Mouse (Mus musculus): ENCODE measurements around the gene Mnd1.
A peak's percentile ranks its signal among the peaks of the same experiment; 100 is the strongest.

Gene Mnd1

DNA sequence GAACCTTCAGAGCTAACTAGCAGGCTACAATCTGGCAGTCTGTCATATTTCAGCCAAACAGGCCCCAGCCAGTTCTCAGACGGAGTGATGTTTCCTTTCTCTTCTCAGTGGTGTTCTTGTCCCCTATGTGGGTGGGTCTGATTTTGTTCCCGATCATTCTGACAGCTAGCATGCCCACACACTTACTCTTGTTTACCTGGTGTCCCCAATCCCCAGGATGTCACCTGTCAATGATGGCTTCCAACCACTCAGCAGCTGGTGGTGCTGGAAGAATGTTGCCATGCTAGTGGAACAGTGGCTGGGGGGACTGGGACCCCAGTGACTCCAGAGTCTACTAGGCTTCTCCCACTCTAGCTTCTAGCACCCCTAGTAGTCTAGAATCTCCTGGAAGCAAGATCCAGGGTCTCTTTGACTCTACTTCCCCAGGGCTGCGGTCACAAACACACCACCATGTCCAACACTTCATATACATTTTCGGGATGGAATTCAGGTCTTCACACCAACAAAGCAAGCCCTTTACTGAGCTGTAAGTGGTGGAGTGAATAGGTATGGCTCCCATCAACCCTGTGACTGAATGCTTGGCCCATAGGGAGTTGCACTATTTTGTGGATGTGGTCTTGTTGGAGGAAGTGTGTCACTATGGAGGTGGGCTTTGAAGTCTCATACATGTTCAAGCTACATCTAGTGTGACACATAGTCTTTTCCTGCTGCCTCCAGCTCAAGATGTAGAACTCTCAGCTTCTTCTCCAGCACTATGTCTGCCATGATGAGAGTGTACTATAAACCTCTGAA, 2.2 kb upstream of the Mnd1 start:
- no peak for DNase-seq (ENCODE audit: low read depth, low spot score)

DNA sequence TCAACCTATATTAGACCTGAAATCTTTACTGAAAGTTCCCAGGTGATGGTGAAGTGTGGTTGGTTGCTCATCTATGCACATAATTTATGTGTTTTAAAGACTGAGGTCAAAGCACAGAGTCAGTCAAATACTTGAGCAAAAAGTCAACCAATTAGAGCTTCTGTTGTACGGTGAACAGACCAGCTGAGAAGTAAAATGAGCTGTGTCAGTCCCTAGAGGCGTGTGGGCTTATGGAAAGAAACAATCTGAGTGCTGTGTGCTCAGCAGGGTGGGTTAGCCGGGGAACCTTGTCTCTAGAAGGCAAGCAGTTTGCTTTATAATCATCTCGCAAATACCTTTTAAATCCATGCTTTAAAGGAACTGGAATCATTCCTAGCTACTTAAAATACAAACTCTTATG, 1.4 kb upstream of the Mnd1 start:
- DNase-seq (ENCODE audit: low read depth, low spot score), result no peak

DNA sequence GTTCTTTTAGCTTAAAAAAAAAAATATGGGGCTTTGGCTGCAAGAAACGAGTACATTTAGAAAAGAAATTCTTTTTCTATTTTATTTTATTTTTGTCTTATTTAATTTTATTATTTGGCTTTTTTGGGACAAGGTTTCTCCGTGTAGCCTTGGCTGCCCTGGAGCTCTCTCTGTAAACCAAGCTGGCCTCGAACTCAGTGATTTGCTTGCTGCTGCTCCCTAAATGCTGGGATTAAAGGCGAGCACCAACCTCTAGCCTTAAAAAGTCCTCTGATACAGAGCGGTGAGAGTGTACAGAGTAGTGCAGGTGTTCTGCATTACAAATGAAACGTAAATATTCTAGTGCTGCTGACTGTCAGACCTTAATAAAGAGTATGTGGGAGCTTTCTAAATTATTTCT, 519 bp upstream of the Mnd1 start:
- DNase-seq (ENCODE audit: low read depth, low spot score), result no peak

DNA sequence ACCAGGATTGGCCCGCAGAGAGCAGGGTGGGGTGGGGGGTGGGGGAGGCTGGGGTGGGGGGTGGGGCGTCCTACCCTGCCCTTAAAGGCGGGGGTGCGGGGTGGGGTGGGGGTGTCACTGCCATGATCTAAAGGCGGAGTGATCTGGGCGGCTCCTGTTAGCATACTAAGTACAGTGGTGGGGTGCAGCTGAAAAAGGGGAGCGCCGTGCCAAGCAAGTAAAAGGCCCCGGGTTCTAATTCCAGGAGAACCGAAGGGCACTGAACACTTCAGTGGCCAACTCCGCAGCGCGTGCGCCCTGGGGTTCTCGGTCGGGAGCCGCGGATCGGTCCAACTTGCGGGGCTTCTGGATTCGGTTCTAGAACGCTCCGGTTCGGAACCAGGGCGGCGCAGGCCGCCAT, 440 bp downstream of the Mnd1 start:
- DNase-seq (ENCODE audit: low read depth, low spot score), result peak; percentile 75

DNA sequence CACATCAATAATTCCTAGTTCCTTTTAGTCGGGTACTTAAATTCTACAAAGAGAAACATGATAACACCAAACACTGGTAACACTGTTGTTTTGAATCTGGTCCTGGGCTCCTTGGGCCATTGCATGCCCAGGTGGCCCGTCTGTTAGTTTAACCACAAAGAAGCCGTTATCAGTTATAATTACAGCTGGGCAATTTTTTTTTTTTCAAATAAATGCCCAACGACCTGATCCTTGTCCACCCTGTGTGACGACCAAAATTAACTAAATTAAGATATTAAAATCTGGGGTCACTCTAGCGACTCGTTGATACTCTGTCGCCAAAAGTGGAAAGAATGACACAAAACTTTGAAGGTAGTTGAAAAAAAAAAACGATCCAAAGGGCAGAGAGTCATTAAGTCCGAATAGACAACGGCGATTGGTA, 855 bp downstream of the Mnd1 start:
- DNase-seq (ENCODE audit: low read depth, low spot score), result no peak

DNA sequence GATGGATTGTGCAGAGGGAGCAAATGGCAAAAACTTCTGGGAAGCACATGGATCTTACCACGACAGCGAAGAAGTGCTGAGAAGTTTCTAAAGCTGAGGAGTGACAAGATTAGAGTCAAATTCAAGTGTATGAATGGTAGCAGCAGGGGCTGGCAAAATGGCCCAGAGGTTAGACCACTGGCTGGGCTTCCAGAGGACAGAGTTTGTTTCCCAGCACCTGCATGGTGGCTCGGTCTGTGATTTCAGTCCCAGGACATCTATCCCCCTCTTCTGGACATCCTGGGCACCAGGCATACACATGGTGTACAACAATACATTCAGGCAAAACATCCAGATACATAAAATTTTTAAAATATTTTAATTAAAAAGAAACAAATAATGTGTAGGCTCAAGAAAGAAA, 5.8 kb downstream of the Mnd1 start:
- no peak for DNase-seq (ENCODE audit: low read depth, low spot score)

DNA sequence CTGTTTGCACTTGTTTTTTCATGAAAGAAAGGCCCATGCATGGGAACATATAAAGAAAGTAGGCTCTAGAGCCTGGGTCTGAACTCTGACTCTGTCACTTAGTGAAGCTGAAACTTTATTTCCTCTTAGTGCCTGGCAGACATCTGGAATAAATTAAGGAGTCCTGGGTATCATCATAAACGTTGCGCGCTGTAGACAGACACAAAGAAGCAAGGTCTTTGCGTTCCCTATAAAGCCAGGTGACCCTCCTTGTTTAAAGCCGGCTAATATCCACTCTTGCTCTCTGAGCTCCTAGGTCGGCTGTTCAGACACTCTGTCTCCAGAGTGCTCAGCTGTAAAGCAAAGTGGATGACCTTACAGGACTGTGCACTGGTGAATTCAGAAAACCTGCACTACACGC, 14.6 kb downstream of the Mnd1 start:
- no peak for DNase-seq (ENCODE audit: low read depth, low spot score)

DNA sequence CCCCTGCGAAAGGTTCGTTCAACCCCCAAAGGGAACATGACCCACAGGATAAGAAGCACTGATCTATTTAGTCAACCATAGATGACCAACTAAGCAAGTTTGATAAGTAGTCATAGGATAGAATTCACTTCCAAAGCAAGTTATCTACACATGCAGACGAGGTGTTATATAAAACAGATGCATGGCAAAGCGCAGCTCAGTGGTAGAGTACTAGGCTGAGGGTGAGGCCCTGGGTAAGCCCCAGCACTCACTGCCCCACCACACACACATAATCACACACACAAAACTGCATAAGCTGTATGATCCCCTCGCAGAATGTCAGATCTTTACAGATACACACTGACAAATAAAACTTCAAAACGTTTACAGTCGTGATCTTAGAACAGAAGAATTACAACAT, 19.1 kb downstream of the Mnd1 start:
- no peak for DNase-seq (ENCODE audit: low read depth, low spot score)

DNA sequence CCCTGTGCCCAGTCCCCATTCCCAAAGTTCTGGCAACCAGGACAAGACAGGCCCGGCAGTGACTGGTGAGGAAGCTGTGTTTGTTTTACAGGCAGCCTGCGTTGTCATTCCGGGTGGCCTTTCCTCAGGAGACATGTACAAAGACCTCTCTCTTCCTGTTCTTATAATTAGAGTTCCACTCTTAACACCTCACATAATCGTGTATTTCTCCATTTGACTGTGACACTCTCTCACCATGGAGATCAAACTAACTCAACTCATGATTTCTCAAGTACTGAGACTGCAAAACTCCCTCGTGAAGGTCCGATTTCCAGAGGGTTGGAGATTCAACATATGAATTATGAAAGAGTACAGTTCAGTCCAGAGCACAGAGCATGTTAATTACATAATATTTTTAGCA, 19.7 kb downstream of the Mnd1 start:
- no peak for DNase-seq (ENCODE audit: low read depth, low spot score)

DNA sequence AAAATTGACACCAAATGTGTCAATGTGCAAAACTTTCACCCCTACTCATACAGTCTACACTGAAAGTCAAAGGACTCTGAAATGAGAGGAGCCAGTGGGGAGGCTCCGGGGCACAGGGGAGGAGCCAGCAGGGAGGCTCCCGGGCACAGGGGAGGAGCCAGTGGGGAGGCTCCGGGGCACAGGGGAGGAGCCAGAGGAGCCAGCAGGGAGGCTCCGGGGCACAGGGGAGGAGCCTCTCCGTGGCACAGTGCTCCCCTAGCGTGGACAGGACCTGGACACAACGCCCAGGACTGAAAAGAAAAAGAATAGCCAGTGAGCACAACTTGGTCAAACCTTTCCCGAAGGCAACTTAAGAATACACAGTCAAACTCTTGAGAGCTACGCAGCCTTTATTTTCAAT, 20.2 kb downstream of the Mnd1 start:
- peak; percentile 30 for DNase-seq (ENCODE audit: low read depth, low spot score)

DNA sequence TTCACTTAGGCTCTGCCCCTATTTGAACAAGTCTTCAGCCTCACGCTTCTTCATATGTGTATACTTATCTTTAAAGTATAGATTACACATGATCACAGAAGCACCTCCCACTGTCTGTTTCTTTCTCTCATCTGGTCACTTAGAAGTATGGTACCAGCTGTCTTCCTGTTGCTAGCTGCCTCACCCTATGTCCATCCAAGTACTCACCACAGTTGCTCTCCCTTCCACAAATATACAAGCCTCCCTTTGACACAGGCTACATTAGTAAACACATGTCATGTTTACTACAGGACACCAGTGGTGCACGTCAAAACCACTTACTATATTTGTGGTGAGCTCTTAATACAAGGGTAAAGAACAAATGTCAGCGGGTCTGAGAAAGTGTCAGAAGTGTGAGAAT, 24.2 kb downstream of the Mnd1 start:
- no peak for DNase-seq (ENCODE audit: low read depth, low spot score)

DNA sequence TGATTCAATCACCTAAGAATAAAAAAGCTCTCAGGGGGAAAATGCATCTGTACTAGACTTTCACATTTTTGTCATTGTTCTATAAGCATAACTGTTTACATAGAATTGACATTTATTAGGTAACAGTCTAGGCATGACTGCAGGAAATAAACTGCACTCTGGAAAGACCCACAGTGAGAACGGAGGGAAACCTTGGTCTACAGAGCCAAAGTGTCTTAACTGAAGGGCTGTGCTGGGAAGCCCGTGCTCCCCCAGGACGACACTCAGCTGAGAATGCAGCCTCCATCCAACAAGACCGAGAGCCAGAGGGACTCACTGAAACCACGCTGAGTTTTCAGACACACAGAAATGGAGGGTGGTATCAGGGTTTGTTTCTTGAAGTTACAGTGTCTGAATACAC, 24.8 kb downstream of the Mnd1 start:
- no peak for DNase-seq (ENCODE audit: low read depth, low spot score)

DNA sequence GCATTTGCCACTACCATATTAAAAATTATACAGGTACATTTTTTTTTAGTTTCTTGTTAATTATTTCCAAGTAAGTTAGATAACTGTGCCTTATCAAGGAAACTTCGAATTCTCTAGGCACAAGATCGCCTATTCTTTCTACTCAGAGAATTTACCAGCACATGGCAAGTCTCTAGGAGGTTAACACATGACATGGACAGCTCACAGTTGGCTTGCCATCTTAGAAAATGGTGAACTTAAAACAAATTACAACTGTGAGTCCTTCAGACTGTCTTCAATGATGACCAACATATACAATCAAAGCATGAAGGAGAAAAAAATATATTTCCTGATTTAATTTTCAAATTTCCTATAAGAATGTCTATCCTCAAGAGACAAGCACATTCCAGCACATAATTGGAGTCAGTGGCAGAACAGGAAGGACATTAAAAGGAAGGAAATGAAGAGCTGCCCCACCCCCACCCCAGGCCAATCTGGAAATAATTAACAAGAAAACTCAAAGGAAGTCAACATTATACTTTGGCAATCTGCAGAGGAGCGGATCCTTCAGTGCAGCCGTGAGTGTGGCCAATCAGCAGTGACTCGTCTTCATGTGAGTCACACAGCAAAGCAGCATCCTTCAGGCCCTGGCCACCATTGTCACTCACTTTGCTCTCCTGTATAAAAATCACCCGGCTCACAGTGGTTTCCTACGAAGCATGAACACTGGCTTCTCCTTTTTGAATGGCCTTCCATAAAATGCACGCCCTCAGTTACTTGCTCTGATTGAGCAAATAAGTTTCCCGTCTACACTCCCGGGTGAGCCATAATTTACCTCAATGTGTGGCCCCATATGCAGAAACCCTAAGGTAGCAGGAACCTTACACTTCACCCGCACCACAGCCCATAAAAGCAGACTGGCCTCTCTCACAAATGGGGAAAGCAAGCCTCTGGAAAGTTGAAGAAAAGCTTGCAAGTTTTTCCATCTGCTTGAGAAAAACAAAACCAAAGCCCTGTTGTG, 26.4 kb downstream of the Mnd1 start:
- DNase-seq (ENCODE audit: low read depth, low spot score), result no peak

DNA sequence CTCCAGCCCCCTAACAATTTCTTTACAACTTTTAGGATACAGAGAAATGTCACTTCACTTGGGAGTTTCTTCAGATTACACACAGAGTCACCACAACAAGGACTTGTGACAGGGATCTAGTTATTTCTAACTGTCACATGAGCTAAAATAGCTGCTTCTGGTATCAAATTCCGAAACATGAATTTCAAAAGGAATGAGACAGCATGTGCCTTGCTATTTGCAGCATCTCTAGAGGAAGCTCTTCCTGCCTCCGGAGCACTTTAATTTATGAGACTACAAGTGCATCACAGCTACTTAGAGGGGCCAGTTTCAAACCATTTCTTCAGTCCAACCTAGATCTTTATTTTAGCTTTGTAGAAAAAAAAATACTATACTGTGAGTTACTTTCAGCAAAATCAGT, 28.2 kb downstream of the Mnd1 start:
- DNase-seq (ENCODE audit: low read depth, low spot score), result no peak

DNA sequence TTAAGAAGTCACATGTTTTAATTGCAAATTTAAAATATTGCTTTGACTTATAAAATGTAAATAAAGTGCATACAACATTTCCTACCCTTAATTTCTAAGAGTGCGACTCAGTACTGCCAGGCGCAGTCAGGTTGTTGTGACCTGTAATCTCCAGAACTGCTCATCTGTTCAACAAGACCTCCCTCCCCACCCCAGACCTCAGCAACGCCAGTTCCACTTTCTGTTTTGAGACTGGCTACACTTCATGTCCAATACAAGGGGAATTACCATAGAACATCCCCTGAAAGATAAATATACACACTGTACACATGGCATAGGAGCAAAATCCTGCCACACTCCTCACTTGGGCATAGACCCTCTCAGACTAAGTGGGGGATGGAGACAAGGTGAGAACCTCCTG, 28.9 kb downstream of the Mnd1 start:
- DNase-seq (ENCODE audit: low read depth, low spot score), result no peak

DNA sequence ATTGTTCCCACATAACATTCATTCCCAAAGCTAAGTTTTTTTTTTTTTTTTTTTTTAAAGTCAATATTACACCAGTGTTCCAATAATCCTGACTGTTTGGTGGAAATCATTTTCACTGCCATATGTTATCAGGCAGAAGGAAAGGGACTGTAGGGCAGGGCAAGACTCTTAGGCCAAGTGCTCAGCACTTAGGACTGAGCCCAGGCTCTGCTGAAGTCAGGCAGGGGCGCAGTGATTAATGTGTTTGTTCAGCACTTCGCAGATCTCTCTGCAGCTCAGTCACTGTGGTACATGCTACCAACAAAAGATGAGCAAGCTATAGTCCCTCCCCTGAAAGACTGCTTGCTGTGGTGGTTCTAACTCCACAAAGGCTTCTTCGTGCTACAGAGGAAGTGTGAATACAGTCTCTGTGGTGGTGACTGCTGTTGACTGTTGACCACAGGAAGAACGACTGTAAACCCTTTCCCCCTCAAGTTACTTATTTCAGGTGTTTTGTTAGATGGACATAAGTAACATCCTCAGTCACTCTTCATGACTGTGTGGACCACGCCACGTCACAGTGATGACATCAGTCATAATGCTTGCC, 29.8 kb downstream of the Mnd1 start:
- no peak for DNase-seq (ENCODE audit: low read depth, low spot score)

DNA sequence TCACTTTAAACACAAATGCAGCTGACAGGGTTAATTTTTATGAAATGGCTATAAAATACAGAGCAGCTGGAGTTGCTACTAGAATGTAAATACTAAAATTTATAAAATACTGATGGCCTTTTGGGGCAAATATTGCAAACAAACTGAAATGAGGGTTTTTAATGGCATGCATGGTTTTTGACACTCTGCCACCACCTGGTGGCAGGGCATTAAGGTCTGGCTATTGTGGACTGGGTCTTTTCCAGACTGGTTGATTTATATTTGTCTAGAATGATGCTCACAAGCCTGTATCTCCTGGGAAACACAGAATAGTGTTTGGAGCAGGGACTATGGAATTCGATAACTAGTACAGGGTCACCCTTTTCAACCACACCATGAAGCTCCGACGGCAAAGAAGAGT, 32.1 kb downstream of the Mnd1 start:
- DNase-seq (ENCODE audit: low read depth, low spot score), result no peak

DNA sequence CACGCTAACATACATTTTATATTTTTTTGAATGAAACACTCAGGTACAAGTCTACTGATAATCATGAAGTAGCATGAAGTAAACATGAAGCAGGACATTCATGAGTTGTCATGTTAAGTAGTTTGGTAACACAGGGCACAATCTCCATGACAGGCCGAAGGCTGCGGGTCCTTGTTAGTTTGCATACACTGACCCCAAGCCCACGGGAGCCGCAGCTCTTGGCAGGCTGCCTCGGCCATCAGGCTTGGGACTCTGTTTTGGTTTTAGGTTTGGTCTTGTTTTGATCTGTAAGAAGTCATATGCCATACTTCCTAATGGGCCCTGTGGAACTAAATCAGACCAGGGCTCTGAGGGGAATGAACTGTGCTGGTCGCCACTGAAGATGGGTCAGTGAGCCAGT, 36.9 kb downstream of the Mnd1 start:
- DNase-seq (ENCODE audit: low read depth, low spot score), result no peak

DNA sequence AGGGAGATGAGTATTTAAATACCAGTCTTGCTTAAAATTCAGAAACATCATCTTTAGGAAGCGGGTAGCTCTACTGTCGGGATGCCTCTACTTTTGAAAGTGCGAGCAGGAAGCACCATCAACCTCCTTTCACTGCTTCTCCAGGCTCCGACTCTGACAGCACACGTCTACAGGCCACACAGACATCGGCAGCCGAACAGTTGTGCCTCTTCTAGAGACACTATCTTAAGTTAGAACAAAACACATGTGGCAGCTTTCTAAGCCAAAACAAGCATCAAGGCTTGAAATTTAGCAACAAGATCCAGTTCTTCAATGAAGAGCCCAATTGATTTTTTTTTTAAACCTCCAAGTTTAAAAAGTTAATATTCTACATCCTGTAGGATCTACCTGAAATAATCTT, 37.4 kb downstream of the Mnd1 start:
- no peak for DNase-seq (ENCODE audit: low read depth, low spot score)

DNA sequence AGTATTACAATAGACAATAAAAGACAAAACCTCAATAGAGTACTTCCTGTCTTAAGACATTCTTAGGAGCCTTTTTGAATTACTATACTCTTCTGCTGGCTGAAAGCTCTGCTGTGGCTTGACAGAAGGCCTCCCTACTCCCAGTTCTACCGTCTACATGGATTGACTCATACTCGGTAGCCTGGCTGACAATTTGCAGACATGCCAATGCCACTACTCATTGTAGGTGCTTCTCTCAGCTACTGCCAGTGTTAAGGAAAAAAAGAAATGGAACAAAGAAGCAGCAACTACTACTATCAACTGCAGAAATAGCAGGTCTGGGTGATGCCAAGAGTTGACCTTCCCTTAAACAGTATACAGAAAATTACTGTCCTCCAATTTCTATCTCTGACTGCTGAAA, 47.0 kb downstream of the Mnd1 start:
- no peak for DNase-seq (ENCODE audit: low read depth, low spot score)

DNA sequence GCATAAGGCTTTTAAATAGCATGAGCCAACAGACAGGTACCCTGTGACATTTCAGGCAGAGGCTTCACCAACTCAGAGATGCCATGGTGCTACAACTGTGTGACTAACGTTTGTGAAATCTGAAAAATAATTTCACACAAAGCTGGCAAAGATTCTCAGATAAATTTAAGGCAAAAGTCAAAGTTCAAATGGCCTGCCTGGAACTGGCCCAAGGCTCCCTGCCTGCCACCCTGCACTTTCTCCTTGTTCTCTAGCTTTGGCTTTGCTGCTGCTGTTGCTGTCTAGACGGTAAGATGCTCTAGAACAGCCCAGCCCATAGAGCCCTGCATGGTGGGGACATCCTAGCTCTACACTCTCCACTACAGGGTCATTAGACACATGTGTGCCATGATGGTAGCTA, 49.5 kb downstream of the Mnd1 start:
- no peak for DNase-seq (ENCODE audit: low read depth, low spot score)

DNA sequence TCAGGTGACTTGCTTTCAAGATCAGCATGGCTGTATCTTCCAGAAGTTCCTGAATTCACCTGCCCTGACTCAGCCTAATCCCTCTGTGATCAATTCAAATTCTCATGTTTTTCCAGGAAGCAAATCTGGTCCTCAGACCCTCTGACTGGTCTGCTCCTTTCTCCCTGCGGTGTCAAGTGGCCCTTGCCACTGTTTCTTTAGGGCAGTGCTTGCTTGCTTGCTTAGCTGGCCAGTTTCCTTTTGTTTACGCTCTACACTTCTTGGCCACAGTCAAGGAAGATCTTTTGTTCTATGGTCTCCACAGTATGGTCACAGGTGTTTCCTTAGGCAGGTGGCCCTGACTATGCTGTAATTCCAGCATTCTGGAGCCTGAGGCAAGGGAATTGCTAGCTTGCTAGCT, 52.0 kb downstream of the Mnd1 start:
- no peak for DNase-seq (ENCODE audit: low read depth, low spot score)

DNA sequence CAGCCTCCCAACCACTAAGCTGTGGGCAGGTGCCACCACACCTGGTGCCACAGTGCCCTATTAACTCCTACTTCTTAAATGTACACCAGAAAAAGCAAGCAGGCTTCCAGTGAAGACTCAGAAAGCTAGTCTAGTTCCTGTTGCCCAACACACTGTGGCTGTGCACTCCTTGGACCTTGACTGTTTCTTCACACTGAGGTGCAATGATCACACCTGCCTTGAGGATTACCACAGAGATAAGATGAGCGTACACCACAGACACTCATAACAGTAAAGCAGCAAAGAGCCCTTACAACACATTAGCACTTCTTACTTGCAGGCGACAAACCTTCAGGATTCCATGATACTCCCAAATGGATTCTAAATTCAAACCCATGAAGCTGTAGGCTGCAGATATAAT, 62.7 kb downstream of the Mnd1 start:
- DNase-seq (ENCODE audit: low read depth, low spot score), result no peak
